17 mouse cellular contexts compared by ENCODE assay signal in the genomic region with DNA sequence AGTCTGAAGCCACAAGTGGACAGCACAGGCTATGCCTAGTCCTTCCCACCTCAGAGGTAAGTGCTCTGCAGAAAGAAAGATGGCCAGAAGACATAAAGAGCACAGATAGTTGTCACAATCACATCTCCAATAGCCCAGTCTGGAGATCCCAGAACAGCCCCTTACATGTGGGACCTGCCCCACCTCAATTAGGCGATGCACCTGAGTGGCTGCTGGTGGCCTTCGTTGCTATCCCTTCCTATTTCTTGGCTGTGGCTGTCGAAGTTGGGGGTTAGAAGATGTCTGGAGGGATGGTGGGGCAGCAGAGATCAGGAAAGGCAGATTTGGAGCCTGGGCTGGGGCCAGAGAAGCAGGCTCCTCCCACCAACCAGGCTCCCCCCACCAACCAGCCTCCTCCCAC.
"Had no signal": no experiment of that assay in that cellular context is flagged by ENCODE, and none has a peak within 500 bp of the region (broad histone marks: within the 10 kb centered on the region; RNA-seq: fewer than 3 reads in every experiment).

No protein-coding gene starts in this region.

- H3K36me3 ChIP-seq: liver, embryonic 13.5 days; liver, embryonic 15.5 days; lung, embryonic 15.5 days; midbrain, embryonic 15.5 days; neural tube, embryonic 12.5 days had no signal

- H3K4me3 ChIP-seq: liver, embryonic 13.5 days; liver, embryonic 15.5 days; lung, embryonic 15.5 days; megakaryocyte, embryonic 14.5 days; midbrain, embryonic 15.5 days; neural tube, embryonic 12.5 days had no signal

- H3K27ac ChIP-seq: liver, embryonic 13.5 days; liver, embryonic 15.5 days; lung, embryonic 15.5 days; macrophage; midbrain, embryonic 15.5 days; neural tube, embryonic 12.5 days had no signal

- H3K9ac ChIP-seq: liver, embryonic 13.5 days; liver, embryonic 15.5 days; liver, postnatal 0 days; lung, embryonic 15.5 days; midbrain, embryonic 15.5 days; neural tube, embryonic 12.5 days had no signal

- DNase-seq: liver, embryonic 13.5 days; liver, postnatal 0 days; lung, adult 2 months; lung, postnatal 14 days; lung, postnatal 36 days; right cerebral cortex, postnatal 14 days; spleen, adult 18-20 months; thymus, adult 2 months; thymus, postnatal 25 days; thymus, postnatal 4 days had no signal

- H3K9me3 ChIP-seq: liver, embryonic 13.5 days; liver, embryonic 15.5 days; lung, embryonic 15.5 days; megakaryocyte, embryonic 14.5 days; midbrain, embryonic 15.5 days; neural tube, embryonic 12.5 days had no signal

- H3K4me2 ChIP-seq: liver, embryonic 13.5 days; liver, embryonic 15.5 days; lung, embryonic 15.5 days; midbrain, embryonic 15.5 days; neural tube, embryonic 12.5 days had no signal

- ATAC-seq: liver, postnatal 0 days; lung, postnatal 0 days; midbrain, embryonic 15.5 days had no signal

- H3K4me1 ChIP-seq: liver, embryonic 13.5 days; liver, embryonic 15.5 days; lung, embryonic 15.5 days had no signal

- H3K27me3 ChIP-seq: liver, embryonic 13.5 days; liver, embryonic 15.5 days; lung, embryonic 15.5 days; midbrain, embryonic 15.5 days; neural tube, embryonic 12.5 days had no signal
